Mouse (Mus musculus) cerebral cortex, adult 2 months (tissue): Measurements from ENCODE around the gene Afdn.

Source experiments
- WGBS: fragments of 180-500 bp; shearing (Covaris S2); methylation state at CpG from one replicate; pipeline ENCODE4 v1.1.7; 2018; 5-methylcytosine and 5-hydroxymethylcytosine counted together

The Afdn gene

GRCm38 (mm10) chr17:13759853-13760627 is at the start of gene Afdn:
Gene Afdn, plus strand, starts transcription at chr17:13760539.
- WGBS: 7% methylated on average over 108 of the region's 108 CpGs

- 81% methylated on average over 5 of the region's 5 CpGs for WGBS
Observed at GRCm38 (mm10) chr17:13711173-13711572, 49.2 kb upstream of the Afdn start.

DNA sequence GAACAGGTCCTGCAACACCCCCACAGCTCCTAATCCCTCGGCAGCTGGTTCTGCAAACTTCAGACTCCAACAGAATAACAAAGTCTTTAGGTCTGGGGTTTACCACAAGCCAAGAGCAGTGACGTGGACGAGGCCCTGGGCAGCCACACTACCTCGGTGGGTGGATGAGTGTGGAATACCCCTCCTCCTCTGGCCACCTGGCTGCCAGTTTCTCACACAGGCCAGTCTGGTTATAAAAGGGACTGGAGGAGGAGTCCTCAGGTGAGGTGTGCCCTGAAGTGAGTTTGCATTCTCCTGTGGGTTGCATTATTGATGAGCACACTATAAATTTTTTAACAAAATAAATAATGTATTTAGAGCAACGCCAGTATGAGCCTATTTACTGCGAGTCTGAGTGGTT is 48.2 kb upstream of the Afdn start:
- WGBS: 83% methylated on average over 6 of the region's 6 CpGs

GRCm38 (mm10) chr17:13712518-13712917 is 47.8 kb upstream of the Afdn start:
- 97% methylated on average over 3 of the region's 3 CpGs for WGBS

DNA sequence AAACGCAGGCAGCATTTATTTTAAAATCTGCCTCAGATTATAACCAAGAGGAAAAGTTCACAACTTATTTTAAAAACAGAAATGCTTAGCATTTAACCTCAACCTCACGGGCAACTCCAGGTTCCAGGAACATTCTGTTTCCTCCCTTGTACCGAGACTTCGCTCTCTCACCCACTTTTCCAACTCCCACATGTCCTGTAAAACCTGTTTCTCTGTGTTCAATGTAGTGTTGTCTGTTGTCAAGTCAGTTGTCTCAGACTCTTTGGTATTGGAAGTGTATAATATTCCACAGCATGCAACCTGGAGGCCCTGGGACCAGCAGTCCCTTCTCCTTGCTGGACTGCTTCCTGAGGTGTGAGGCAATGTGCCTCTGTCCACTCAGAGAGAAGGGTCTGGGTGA is 46.2 kb upstream of the Afdn start:
- WGBS: 76% methylated on average over 4 of the region's 4 CpGs

DNA sequence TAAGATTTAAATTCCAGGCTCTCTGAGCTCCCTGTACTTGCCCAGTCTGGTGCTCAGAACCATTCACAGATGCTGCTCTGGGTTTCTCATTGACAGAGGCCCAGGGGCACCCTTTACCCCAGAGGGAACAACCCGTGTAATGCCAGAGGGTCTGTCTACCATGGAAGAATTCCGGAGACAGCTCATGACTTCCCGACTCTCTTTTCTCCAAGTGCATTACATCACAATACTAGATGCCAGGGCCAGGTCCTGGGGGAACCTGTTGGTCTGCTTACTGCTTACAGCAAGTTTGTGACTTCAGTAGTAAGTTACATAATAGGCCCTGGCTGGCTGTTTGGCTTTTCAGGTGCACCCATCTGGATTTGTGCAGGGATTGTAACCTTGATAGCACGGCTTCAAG is 45.7 kb upstream of the Afdn start:
- 82% methylated on average over 4 of the region's 4 CpGs for WGBS

DNA sequence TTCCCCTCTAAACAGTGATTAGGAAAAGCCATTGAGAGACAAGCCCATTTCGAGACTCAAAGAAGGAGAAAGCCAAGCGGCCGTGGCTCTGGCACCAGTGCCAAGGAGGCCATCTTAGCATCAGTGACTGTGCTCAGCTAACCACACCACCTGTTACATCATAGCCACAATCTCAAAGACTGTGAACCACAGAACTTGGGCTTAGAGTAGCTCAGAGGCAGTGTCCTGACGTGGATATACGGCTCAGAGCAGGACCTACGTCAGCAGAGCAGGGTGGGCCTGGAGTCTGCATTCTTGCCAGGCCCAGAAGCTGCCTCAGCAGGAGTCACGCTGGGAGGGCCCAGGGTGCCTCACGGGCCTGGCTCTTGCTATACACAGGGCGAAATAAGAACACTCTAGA is 44.8 kb upstream of the Afdn start:
- WGBS: 84% methylated on average over 9 of the region's 9 CpGs

DNA sequence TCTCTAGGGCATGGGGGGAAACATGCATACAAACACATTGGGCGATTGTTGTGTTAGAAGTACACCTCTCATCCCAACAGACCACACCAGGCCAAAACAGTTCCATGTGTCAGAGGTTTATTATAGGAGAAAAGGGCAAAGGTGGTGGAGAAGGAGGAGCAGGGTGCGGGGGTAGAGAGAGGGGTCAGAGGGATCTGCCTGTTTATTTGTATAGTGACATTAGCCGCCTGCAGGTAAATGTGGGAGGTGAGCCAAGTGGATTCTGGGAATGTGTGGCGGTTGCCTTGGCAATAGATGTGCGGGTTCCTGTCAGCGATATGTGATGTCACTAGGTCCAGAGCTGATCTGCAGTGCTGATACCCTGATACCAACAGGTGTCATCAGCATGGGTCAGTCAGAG is 44.0 kb upstream of the Afdn start:
- WGBS: 94% methylated on average over 6 of the region's 6 CpGs

DNA sequence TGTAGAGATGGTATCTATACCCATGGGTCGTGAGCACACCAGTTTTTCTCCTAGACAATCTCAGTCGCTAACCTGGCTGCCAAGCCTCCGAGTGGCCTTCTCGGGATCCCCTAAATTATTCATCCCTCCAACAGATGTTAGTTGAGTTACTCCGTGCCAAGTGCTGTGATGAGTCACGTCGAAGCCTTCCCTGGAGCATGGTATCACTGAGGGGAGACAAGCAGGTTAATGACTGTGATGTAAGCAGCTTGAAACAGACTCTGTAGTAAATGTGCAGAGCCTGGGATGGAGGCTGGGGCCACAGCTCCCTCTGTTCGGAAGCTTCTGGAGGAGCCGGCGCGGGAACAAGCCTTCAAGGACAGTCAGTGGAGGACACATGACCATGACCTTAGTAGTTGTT is 42.9 kb upstream of the Afdn start:
- 64% methylated on average over 11 of the region's 11 CpGs for WGBS

DNA sequence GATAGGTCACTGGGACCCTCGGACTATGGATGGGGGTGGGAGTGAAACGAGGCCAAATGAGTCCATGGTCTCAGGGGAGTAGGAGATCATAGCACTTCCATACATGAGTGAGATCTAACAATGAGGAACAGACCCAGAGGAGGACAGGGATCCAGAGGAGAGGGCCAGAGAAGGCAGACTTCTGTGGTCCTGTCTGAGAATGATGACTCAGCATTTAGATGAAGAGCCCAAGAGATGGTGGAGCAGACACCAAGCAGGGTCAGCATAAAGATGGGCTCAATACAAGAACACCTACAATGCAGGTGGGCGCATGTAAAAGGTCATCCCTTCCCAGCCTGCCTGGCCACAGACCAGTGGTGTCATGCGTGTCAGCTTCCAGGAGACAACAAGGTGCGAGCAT is 40.2 kb upstream of the Afdn start:
- 96% methylated on average over 5 of the region's 5 CpGs for WGBS

GRCm38 (mm10) chr17:13721372-13721771 is 39.0 kb upstream of the Afdn start:
- 91% methylated on average over 2 of the region's 2 CpGs for WGBS

GRCm38 (mm10) chr17:13722434-13722833 is 37.9 kb upstream of the Afdn start:
- 57% methylated on average over 2 of the region's 2 CpGs for WGBS

- WGBS: 54% methylated on average over 4 of the region's 4 CpGs
Observed at GRCm38 (mm10) chr17:13725004-13725550, 35.3 kb upstream of the Afdn start.

DNA sequence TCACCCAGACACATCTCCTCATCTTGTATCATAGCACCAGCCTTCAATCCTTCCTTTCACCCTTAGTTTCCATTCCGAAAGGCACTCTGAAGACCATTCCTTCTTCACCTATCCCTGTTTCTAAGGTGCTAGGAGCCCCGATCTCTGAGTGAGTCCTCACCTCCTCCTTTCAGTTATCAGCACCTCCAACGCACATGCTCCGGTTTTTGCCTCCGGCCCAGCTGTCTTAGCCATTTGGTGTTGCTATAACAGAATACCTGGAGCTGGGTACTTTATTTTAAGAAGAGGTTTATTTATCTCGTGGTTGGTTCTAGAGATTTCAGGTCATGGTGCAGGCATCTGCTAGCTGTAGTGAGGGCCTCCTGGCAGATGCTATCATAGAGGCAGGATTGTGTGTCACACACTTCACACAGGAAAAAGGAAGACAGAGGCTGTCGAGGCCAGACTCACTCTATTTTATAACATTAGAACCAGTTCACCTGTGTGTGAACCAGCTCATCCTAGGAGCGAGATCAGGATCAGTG is 33.4 kb upstream of the Afdn start:
- 66% methylated on average over 8 of the region's 8 CpGs for WGBS

DNA sequence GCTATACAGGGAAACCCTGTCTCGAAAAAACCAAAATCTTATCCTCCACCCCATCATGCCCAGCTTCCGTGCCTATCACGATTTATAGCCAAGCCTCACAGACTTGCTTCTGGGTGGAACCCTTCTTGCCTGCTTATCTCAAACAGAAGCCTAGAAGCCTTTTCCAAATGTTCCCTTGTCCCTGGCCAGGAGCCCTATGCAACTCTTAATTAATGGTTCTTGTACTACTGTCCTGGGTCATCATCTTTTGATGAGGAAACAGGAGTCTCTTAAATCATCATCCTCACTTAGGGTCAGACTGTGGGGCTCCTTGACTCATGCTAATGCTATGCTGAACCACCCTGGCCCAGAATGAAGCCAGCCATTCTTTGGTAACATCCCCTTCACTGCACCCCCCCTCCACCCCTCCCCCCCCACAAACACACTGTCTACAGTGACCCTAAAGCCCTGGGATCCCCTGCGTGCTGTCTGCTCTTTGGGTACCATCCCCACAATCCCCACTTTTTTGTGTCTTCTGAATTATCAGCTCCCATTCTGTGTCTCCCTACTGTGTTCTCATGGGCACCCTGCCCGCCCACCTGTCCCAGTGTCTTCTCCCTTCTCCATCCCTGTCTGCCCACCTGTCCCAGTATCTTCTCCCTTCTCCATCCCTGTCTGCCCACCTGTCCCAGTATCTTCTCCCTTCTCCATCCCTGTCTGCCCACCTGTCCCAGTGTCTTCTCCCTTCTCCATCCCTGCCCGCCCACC is 29.2 kb upstream of the Afdn start:
- WGBS: 96% methylated on average over 6 of the region's 6 CpGs

DNA sequence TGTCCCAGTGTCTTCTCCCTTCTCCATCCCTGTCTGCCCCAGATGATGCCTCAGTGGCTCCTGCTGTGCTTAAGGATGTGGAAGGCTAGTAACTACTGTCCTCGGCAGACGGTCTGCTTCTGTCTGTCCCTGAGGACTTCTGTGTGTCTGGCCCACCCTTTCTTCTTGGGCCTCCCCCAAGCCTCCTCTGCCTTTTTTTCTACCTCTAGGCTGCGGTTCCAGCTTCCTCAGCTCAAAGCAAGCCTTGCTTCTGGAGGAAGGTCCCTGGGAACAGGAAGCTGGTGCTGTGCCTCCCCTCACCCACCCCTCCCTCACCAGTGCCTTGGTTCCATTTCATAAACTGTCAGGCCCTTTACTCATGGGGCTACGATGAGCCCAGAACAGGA is 28.6 kb upstream of the Afdn start:
- WGBS: 66% methylated on average over 4 of the region's 4 CpGs

DNA sequence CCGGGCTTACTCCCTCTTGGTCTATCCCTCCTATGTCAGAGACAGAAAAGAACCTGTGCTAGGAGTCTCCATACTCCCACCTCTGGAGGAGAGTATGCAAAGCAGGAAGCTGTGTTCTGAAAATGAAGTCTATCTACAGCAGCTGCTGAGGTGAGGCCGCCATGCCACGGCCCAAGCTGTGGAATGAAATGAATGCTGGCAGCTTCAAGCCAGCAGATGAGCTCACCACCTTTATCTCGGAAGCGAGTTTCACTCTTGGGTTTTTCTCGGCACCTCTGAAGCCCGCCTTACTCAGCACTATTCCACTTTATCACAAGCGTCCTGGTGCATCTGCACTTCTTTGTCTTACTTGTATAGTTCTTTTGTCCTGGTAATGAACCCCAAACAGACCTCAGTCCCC is 27.7 kb upstream of the Afdn start:
- 71% methylated on average over 8 of the region's 8 CpGs for WGBS

- WGBS: 80% methylated on average over 5 of the region's 5 CpGs
Observed at GRCm38 (mm10) chr17:13733971-13734370, 26.4 kb upstream of the Afdn start.

DNA sequence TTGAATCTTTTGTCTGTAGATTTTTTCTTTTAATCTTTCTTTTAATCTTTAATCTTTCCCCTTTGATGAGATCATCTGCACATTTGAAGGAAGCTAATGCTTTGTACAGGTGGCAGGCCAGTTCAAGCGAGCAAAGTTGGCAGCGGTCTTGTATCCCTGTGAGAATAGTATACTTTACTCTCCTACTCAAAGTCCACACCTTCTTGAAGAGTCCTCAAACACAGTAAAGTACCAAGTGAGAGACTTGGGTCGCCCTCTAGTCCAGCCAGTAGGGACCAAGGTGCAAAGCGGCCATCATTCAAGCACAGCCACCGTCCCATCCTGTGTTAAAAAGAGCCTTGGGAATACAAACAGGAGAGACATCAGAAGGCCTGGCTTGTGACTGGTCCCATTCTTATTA is 25.3 kb upstream of the Afdn start:
- 94% methylated on average over 5 of the region's 5 CpGs for WGBS

GRCm38 (mm10) chr17:13735803-13736282 is 24.5 kb upstream of the Afdn start:
- WGBS: 86% methylated on average over 8 of the region's 8 CpGs

DNA sequence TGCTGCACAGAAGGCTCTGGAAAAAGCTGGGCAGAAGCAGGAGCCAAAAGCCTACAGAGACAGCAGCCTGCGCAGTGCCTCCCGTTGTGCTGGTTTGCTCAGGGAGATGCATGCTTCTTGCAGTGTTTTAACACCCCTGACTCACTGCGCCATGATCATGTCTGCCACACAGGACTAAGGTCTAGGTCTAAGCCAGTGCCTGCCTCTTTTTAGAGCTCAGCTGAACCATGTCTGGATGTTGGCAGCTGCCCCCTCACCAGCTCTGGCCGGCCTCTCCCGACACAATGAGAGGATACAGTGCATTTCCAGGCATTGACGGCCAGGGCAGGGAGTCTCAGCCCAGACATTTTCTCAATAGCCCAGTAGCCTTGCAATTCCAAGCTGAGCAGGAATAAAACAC is 23.0 kb upstream of the Afdn start:
- WGBS: 47% methylated on average over 6 of the region's 6 CpGs

DNA sequence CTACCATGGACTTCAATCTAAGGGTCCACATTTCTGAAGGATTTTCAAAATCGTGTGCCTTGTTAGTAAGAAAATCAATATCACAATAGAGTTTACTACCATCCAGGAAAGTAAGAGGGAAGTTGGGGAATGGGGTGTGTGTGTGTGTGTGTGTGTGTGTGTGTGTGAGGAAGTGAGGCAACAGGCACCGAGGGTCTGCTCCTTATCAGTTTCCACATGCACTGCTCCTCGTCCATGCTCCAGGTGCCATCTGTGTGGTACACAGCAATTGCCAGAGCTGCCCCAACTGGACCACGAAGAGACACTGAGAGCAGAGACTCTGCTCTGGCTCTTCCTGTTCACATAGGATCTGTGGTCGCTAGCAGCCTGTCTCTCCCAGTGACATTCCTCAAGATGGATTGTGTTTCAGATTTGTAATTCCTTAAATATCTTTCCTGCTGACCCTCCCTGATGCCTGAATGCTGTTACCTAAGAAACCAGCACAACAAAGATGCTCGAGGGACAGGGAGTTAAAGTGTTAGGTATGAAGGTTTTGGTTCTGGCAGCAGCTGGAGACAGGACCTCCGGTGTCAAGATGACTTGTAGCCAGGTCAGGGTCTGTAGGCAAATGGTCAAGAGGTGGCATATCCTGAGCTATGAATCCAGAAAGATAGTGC is 22.1 kb upstream of the Afdn start:
- 77% methylated on average over 7 of the region's 7 CpGs for WGBS
